Comparison of ENCODE assay signal across 9 mouse cellular contexts in genomic region chr8:92761959-92762600, GRCm38 (mm10).
DNase-seq lines count a peak whose midpoint lies in the region; ATAC-seq and TF ChIP-seq lines count a peak whose summit lies in the region.
"Had no signal": no experiment of that assay in that cellular context is flagged by ENCODE, and none has a peak within 500 bp of the region (broad histone marks: within the 10 kb centered on the region; RNA-seq: fewer than 3 reads in every experiment).

No protein-coding gene starts in this region.

- H3K27ac ChIP-seq in heart, postnatal 0 days (ENCODE audit: low read depth): no peak overlapping the region
- H3K27ac ChIP-seq in heart, adult 2 months: no peak overlapping the region
- no peak overlapping the region for H3K27ac ChIP-seq in embryonic facial prominence, embryonic 15.5 days (replicated peaks)
- H3K27ac ChIP-seq in kidney, embryonic 16.5 days (ENCODE audit: low read length): peak overlapping the region; percentile 70
- H3K27ac ChIP-seq in neural tube, embryonic 12.5 days: no peak overlapping the region

- WGBS in heart, postnatal 0 days: 14% methylated on average over 18 of the region's 18 CpGs
- 24% methylated on average over 18 of the region's 18 CpGs for WGBS in heart, adult 2 months
- 19% methylated on average over 18 of the region's 18 CpGs for WGBS in embryonic facial prominence, embryonic 15.5 days
- 5% methylated on average over 18 of the region's 18 CpGs for WGBS in kidney, embryonic 16.5 days
- WGBS in neural tube, embryonic 12.5 days: 9% methylated on average over 18 of the region's 18 CpGs

- no peaks in the 10 kb centered on the region for H3K36me3 ChIP-seq in heart, postnatal 0 days (replicated peaks; ENCODE audit: control insufficient read depth, insufficient read depth, low read length)
- no peaks in the 10 kb centered on the region for H3K36me3 ChIP-seq in heart, adult 2 months (ENCODE audit: control insufficient read depth, insufficient read depth, low read length)
- no peaks in the 10 kb centered on the region for H3K36me3 ChIP-seq in embryonic facial prominence, embryonic 15.5 days
- H3K36me3 ChIP-seq in kidney, embryonic 16.5 days (ENCODE audit: insufficient read depth, low read length): no peaks in the 10 kb centered on the region
- no peaks in the 10 kb centered on the region for H3K36me3 ChIP-seq in neural tube, embryonic 12.5 days

- no peak for TF ChIP-seq CTCF in heart, postnatal 0 days (IDR thresholded peaks at IDR 0.05; ENCODE audit: low read depth)
- no peak for TF ChIP-seq CTCF in heart, adult 2 months (IDR thresholded peaks at IDR 0.05)

- H3K79me2 ChIP-seq in heart, adult 2 months (replicated peaks; ENCODE audit: control insufficient read depth, insufficient read depth, low read length): no peaks in the 10 kb centered on the region

- H3K27me3 ChIP-seq in heart, postnatal 0 days (ENCODE audit: control insufficient read depth, insufficient read depth, low read length): no peaks in the 10 kb centered on the region
- H3K27me3 ChIP-seq in heart, adult 2 months (ENCODE audit: control insufficient read depth, insufficient read depth, low read length): no peaks in the 10 kb centered on the region
- no peaks in the 10 kb centered on the region for H3K27me3 ChIP-seq in embryonic facial prominence, embryonic 15.5 days
- no peaks in the 10 kb centered on the region for H3K27me3 ChIP-seq in kidney, embryonic 16.5 days (ENCODE audit: insufficient read depth, low read length)
- H3K27me3 ChIP-seq in neural tube, embryonic 12.5 days (replicated peaks): no peaks in the 10 kb centered on the region

- H3K9ac ChIP-seq in heart, postnatal 0 days (replicated peaks; ENCODE audit: low read depth, low read length): no peak overlapping the region
- H3K9ac ChIP-seq in heart, adult 2 months (ENCODE audit: low read depth, low read length): no peak overlapping the region
- H3K9ac ChIP-seq in embryonic facial prominence, embryonic 15.5 days: no peak overlapping the region
- peak overlapping the region; percentile 51 for H3K9ac ChIP-seq in kidney, embryonic 16.5 days (replicated peaks; ENCODE audit: low read length)
- H3K9ac ChIP-seq in neural tube, embryonic 12.5 days: no peak overlapping the region

- intact Hi-C loops in heart, adult 2 months (cut with DNase I): no loop called here

- TF ChIP-seq POLR2A in heart, adult 2 months (IDR thresholded peaks at IDR 0.05; ENCODE audit: insufficient read depth, low read depth, low read length): no peak

- H3K9me3 ChIP-seq in heart, postnatal 0 days (replicated peaks; ENCODE audit: control insufficient read depth, low read length): no peaks in the 10 kb centered on the region; the same call in 1 of the 2 replicates
- no peaks in the 10 kb centered on the region for H3K9me3 ChIP-seq in embryonic facial prominence, embryonic 15.5 days (replicated peaks)
- H3K9me3 ChIP-seq in kidney, embryonic 16.5 days (ENCODE audit: low read length): peaks cover 10% of the 10 kb centered on the region
- H3K9me3 ChIP-seq in neural tube, embryonic 12.5 days: 0 out of 2 replicates have a peak, but pooled peaks cover 5% of the 10 kb centered on the region

- no peak for TF ChIP-seq EP300 in heart, postnatal 0 days (IDR thresholded peaks at IDR 0.05; ENCODE audit: low read depth)
- no peak for TF ChIP-seq EP300 in heart, adult 2 months (IDR thresholded peaks at IDR 0.05; ENCODE audit: insufficient read depth, low read depth, low read length)

- ATAC-seq in heart, postnatal 0 days (ENCODE audit: insufficient read depth, low read depth): no peak
- no peak for ATAC-seq in embryonic facial prominence, embryonic 15.5 days (ENCODE audit: insufficient number of reproducible peaks, low FRiP score, low TSS enrichment, low read depth)
- ATAC-seq in kidney, embryonic 16.5 days (ENCODE audit: low FRiP score, low TSS enrichment): peak; percentile 88
- no peak for ATAC-seq in neural tube, embryonic 12.5 days (ENCODE audit: low FRiP score, low read depth)

- DNase-seq in heart, postnatal 0 days (ENCODE audit: low spot score): no peak
- no peak for DNase-seq in heart, adult 2 months
- DNase-seq in cerebellum, adult 11 months: no peak
- no peak for DNase-seq in spleen, postnatal 4 days (ENCODE audit: low spot score in 2 of 2)
- DNase-seq in thymus, postnatal 0 days (ENCODE audit: low spot score): no peak
- DNase-seq: gastrocnemius, postnatal 25 days had no signal

- no peaks in the 10 kb centered on the region for H3K4me1 ChIP-seq in heart, postnatal 0 days (ENCODE audit: control insufficient read depth, insufficient read depth)
- no peaks in the 10 kb centered on the region for H3K4me1 ChIP-seq in heart, adult 2 months (ENCODE audit: control insufficient read depth, insufficient read depth, low read length)
- H3K4me1 ChIP-seq in embryonic facial prominence, embryonic 15.5 days: no peaks in the 10 kb centered on the region
- peaks cover 14% of the 10 kb centered on the region; the same call in 1 of the 2 replicates for H3K4me1 ChIP-seq in kidney, embryonic 16.5 days (ENCODE audit: insufficient read depth, low read length)
- peaks cover 6% of the 10 kb centered on the region for H3K4me1 ChIP-seq in neural tube, embryonic 12.5 days

- peak overlapping the region; percentile 45 for H3K4me2 ChIP-seq in heart, postnatal 0 days (ENCODE audit: low read depth, low read length)
- peak overlapping the region; percentile 6; the same call in 1 of the 2 replicates for H3K4me2 ChIP-seq in embryonic facial prominence, embryonic 15.5 days (replicated peaks)
- peak overlapping the region; percentile 43 for H3K4me2 ChIP-seq in kidney, embryonic 16.5 days (replicated peaks; ENCODE audit: low read depth, low read length)
- H3K4me2 ChIP-seq in neural tube, embryonic 12.5 days (replicated peaks): peak overlapping the region; percentile 44

- peak overlapping the region; percentile 12 for H3K4me3 ChIP-seq in heart, postnatal 0 days (ENCODE audit: low read depth, low read length)
- H3K4me3 ChIP-seq in heart, adult 2 months: no peak overlapping the region
- H3K4me3 ChIP-seq in embryonic facial prominence, embryonic 15.5 days (replicated peaks): no peak overlapping the region
- H3K4me3 ChIP-seq in kidney, embryonic 16.5 days (ENCODE audit: low read length): peak overlapping the region; percentile 20
- H3K4me3 ChIP-seq in neural tube, embryonic 12.5 days: no peak overlapping the region

Comparison
In these comparisons a context has a peak if more than half of its experiments do, and no peak if none do; other contexts are left out.
1. H3K4me3 ChIP-seq: peak in heart, postnatal 0 days (single experiment) and kidney, embryonic 16.5 days (single experiment); none in heart, adult 2 months (single experiment), embryonic facial prominence, embryonic 15.5 days (single experiment) and neural tube, embryonic 12.5 days (single experiment).
2. Peak in every context shown above with its lines, with median percentiles within 50 percentile points of each other: H3K4me2 ChIP-seq.